Mouse (Mus musculus): ENCODE measurements around the gene Il18bp.

DNA sequence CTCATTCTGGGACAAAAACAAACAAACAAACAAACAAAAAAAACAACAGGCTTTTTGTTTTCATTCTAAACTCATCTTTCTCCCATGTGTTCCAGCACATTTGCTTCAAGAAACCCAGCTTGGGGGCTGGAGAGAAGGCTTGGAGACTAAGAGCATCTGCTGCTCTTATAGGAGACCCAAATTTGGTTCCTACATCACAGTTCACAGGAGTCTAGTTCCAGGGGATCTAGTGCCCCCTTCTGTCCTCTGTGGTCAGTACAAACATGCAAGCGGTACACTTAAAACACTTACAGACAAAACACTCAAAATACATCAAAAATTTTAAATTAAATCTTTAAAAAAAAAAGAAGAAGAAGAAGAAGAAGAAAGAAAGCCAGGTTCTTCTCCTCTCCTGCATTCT is 16.4 kb upstream of the Il18bp start:
- TF ChIP-seq CTCF (conservative IDR thresholded peaks at IDR 0.05; ENCODE audit: insufficient read depth, insufficient read length, low read depth, low read length) (peak; percentile 29; the same call in 1 of the 2 replicates), POLR2A (IDR thresholded peaks at IDR 0.05; ENCODE audit: low read depth, low read length) (no peak)

Data from kidney, adult 2 months (tissue).